Mouse (Mus musculus): ENCODE results near the gene Gm20388.
A peak's percentile ranks its signal among the peaks of the same experiment; 100 is the strongest.

Gene Gm20388

GRCm38 (mm10) chr8:123104046-123104767, 3193.6 kb downstream of the Gm20388 start:
- DNase-seq (ENCODE audit: low spot score in 2 of 2), result no peak

- no peak for DNase-seq (ENCODE audit: low spot score in 2 of 2)
Measured at GRCm38 (mm10) chr8:123105553-123106326, 3195.1 kb downstream of the Gm20388 start.

- no peak for DNase-seq (ENCODE audit: low spot score in 2 of 2)
Measured at GRCm38 (mm10) chr8:123106531-123106930, 3195.9 kb downstream of the Gm20388 start.

GRCm38 (mm10) chr8:123108010-123108409, 3197.4 kb downstream of the Gm20388 start:
- no peak for DNase-seq (ENCODE audit: low spot score in 2 of 2)

- DNase-seq (ENCODE audit: low spot score in 2 of 2), result no peak
Measured at GRCm38 (mm10) chr8:123108953-123109352, 3198.3 kb downstream of the Gm20388 start.

GRCm38 (mm10) chr8:123110649-123111048, 3200.0 kb downstream of the Gm20388 start:
- no peak for DNase-seq (ENCODE audit: low spot score in 2 of 2)

- DNase-seq (ENCODE audit: low spot score in 2 of 2), result no peak
Measured at GRCm38 (mm10) chr8:123112892-123113291, 3202.3 kb downstream of the Gm20388 start.

- no peak for DNase-seq (ENCODE audit: low spot score in 2 of 2)
Measured at GRCm38 (mm10) chr8:123113908-123114469, 3203.3 kb downstream of the Gm20388 start.

GRCm38 (mm10) chr8:123114644-123115043, 3204.0 kb downstream of the Gm20388 start:
- DNase-seq (ENCODE audit: low spot score in 2 of 2), result no peak

GRCm38 (mm10) chr8:123117127-123117731, 3206.6 kb downstream of the Gm20388 start, which contains the start of gene Cpne7:
Cpne7 (plus strand) TSS chr8:123117374.
- no peak for DNase-seq (ENCODE audit: low spot score in 2 of 2)

- no peak for DNase-seq (ENCODE audit: low spot score in 2 of 2)
Measured at GRCm38 (mm10) chr8:123117744-123118143, 3207.1 kb downstream of the Gm20388 start.

GRCm38 (mm10) chr8:123122059-123122458, 3211.4 kb downstream of the Gm20388 start:
- DNase-seq (ENCODE audit: low spot score in 2 of 2), result peak in 1 of 2 experiments; percentile 25

- DNase-seq (ENCODE audit: low spot score in 2 of 2), result no peak
Measured at GRCm38 (mm10) chr8:123122670-123123069, 3212.0 kb downstream of the Gm20388 start.

- no peak for DNase-seq (ENCODE audit: low spot score in 2 of 2)
Measured at GRCm38 (mm10) chr8:123126193-123126816, 3215.7 kb downstream of the Gm20388 start.

- no peak for DNase-seq (ENCODE audit: low spot score in 2 of 2)
Measured at GRCm38 (mm10) chr8:123131041-123131440, 3220.4 kb downstream of the Gm20388 start.

- no peak for DNase-seq (ENCODE audit: low spot score in 2 of 2)
Measured at GRCm38 (mm10) chr8:123132953-123133352, 3222.3 kb downstream of the Gm20388 start.

- no peak for DNase-seq (ENCODE audit: low spot score in 2 of 2)
Measured at GRCm38 (mm10) chr8:123134149-123134713, 3223.6 kb downstream of the Gm20388 start.

- no peak for DNase-seq (ENCODE audit: low spot score in 2 of 2)
Measured at GRCm38 (mm10) chr8:123135406-123135805, 3224.8 kb downstream of the Gm20388 start.

GRCm38 (mm10) chr8:123135806-123136205, 3225.2 kb downstream of the Gm20388 start:
- no peak for DNase-seq (ENCODE audit: low spot score in 2 of 2)

- no peak for DNase-seq (ENCODE audit: low spot score in 2 of 2)
Measured at GRCm38 (mm10) chr8:123136287-123136686, 3225.6 kb downstream of the Gm20388 start.

GRCm38 (mm10) chr8:123137645-123138077, 3227.0 kb downstream of the Gm20388 start:
- peak; percentile 57 to 77 for DNase-seq (ENCODE audit: low spot score in 2 of 2)

Measured in right cerebral cortex, postnatal 36 days (tissue).